Mouse (Mus musculus) lung, postnatal 0 days (tissue): Measurements from ENCODE around the gene Defb35.

ENCODE experiments used
- CTCF ChIP-seq: IDR thresholded peaks from 2 replicates; pipeline ENCODE4 v1.5.1; 2016; ENCODE audit warnings: antibody characterized with exemption, mild to moderate bottlenecking
- EP300 ChIP-seq: IDR thresholded peaks from 2 replicates; pipeline ENCODE4 v1.6.1; 2016; ENCODE audit warnings: antibody characterized with exemption, mild to moderate bottlenecking, control low read depth

DNA sequence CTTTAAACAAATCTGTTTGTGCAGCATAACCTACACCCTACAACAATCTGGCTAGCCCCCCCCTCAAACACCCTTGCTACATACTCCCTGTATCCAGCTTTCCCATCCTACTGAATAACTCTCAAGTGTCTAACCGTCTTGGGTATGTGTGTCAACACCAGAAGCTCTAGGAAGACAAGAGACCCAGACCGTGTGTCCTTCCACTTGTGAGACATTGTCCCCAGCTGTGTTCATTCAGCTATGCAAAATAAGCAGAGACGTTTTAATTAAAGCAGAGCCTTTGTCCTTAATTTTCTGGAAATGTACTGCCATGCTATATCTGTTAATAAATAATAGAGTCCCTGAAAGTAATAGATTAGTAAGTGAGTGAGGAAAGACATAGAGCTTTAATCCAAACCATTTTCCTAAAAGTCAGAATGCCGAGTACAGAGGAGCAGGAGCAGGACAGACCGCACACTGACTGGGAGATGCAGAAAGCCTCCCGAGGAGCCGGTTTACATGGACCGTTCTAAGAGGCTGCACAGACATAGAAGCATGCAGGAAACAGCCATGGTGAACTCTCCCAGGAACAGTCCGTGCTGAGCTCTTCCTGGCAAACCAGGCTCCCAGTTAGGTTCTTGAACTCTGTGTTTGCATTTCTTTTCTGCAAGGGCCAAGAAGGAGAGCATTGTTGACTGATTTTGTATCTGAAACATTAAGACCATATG lies 9.3 kb downstream of the Defb35 start:
- TF ChIP-seq CTCF = no peak
- no peak for TF ChIP-seq EP300
